In the genomic region with DNA sequence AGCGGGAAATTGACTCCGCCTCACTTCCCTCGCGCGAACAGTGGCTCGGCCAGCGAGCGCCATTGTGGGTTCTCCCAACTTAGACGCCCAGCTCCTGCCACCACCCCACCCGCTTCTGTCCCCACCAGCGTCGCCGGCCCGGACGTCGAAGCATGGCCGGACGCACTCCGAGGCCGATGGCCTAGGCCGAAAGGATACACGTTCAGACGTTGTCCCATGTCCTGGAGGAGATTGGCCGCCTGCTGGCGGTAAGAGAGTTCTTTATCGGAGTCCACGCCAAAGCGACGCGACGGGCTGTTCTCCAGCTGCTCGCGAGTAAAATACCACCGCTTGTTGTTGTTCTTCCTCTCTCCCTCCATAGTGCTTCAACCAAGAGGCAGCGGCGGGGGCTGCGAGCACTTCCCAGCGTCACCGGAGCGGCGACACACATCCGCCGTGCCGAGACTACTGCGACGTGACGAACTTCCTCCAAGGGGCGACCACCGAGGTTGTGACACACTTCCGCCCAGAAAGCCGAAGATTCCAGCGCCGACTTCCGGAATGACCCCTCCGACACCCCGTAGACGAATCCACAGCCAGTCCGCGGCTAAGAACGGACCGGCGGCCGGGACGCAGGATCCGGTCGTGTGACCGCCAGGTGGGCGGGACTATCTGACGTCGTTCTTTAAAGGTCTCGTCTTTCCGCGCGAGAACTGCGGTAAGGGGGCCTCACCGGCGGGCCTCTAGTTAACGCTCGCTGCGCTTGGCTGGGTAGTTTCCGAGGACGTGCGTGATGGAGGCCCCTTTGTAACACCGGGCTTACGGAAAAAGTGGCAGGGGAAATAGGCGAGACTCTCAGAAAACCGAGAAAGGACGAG, we compare ENCODE assay signal across 8 mouse cellular contexts. TPM values are rescaled to one million over a fixed set of nuclear protein-coding genes. Genes with fewer than 3 reads are reported as not detected.
A peak's percentile ranks its signal among the peaks of the same experiment; 100 is the strongest.
DNase-seq lines count a peak whose midpoint lies in the region; ATAC-seq lines count a peak whose summit lies in the region.

No protein-coding gene starts in this region.

- H3K27me3 ChIP-seq in hindbrain, embryonic 16.5 days (replicated peaks; ENCODE audit: control insufficient read depth, insufficient read depth, low read length) = no peaks in the 10 kb centered on the region

- peak; percentile 98 for ATAC-seq in hindbrain, embryonic 16.5 days

- no peaks in the 10 kb centered on the region for H3K9me3 ChIP-seq in hindbrain, embryonic 16.5 days (ENCODE audit: control insufficient read depth, low read length)

- peak overlapping the region; percentile 88 for H3K4me2 ChIP-seq in hindbrain, embryonic 16.5 days (ENCODE audit: low read length)

- H3K4me3 ChIP-seq in hindbrain, embryonic 16.5 days (ENCODE audit: low read length) = peak overlapping the region; percentile 75
- H3K4me3 ChIP-seq in macrophage (ENCODE audit: inconsistent target) = peak overlapping the region; percentile 90

- peak overlapping the region; percentile 84 for H3K9ac ChIP-seq in hindbrain, embryonic 16.5 days (ENCODE audit: low read depth, low read length)

- H3K79me2 ChIP-seq in macrophage (ENCODE audit: inconsistent target) = peaks cover 58% of the 10 kb centered on the region

- H3K27ac ChIP-seq in hindbrain, embryonic 16.5 days (ENCODE audit: low read depth, low read length) = peak overlapping the region; percentile 91
- H3K27ac ChIP-seq in macrophage = peak overlapping the region; percentile 85

- H3K36me3 ChIP-seq in hindbrain, embryonic 16.5 days (ENCODE audit: control insufficient read depth, insufficient read depth, low read length) = peaks cover 5% of the 10 kb centered on the region
- H3K36me3 ChIP-seq in macrophage (ENCODE audit: inconsistent target) = peaks cover 6% of the 10 kb centered on the region; the same call in 1 of the 2 replicates

- DNase-seq in WW6 (ENCODE audit: low read depth, low spot score) = peak; percentile 97
- peak; percentile 99 for DNase-seq in cerebellum, postnatal 4 days (ENCODE audit: low spot score in 2 of 2)
- peak; percentile 100 for DNase-seq in gastrocnemius, adult 18-20 months (ENCODE audit: low spot score)
- DNase-seq in left cerebral cortex, adult 18-20 months (ENCODE audit: low spot score in 2 of 2) = peak; percentile 100
- DNase-seq in right cerebral cortex, adult 18-20 months = peak; percentile 100
- peak; percentile 99 for DNase-seq in urinary bladder, postnatal 10 days (ENCODE audit: low spot score)

- H3K4me1 ChIP-seq in hindbrain, embryonic 16.5 days (ENCODE audit: control insufficient read depth, insufficient read depth, low read depth, low read length) = peaks cover 22% of the 10 kb centered on the region

- WGBS in hindbrain, embryonic 16.5 days = under 1% methylated on average over 88 of the region's 88 CpGs
- 2% methylated on average over 82 of the region's 88 CpGs for WGBS in macrophage (ENCODE audit: missing documents)

RNA-seq across cellular contexts. Expression of a gene that starts 3.2 kb away (rescaled TPM):
- 10 to 100 TPM; 21.1 to 24.3 TPM for total RNA-seq in gastrocnemius, adult 18-20 months (2021)
- polyA plus RNA-seq in hindbrain, embryonic 16.5 days (2015; fragmentation: Nextera tagmentation; extraction: Ambion mirVana) = 58.9 and 69.4 TPM in 2 replicates
- 10 to 100 TPM; 40.4 to 46.0 TPM for total RNA-seq in left cerebral cortex, adult 18-20 months (2021)
- total RNA-seq in macrophage (2018; cell fraction: chromatin; rRNA removed) = 100 to 1,000 TPM in 22 of 26 experiments, 10 to 100 TPM in 4; 92.6 to 179 (median 113) TPM
- 10 to 100 TPM; 27.8 to 44.6 (median 35.7) TPM for total RNA-seq in macrophage (2018; cell fraction: cytosol; rRNA removed)
- 100 to 1,000 TPM in 8 of 26 experiments, 10 to 100 TPM in 18; 72.7 to 126 (median 94.3) TPM for total RNA-seq in macrophage (2018; cell fraction: nucleus; rRNA removed)
- polyA plus RNA-seq in macrophage (2018) = 15.6 to 24.0 TPM (median 18.9 TPM) in 3 replicates

RNA-seq across cellular contexts. Expression of a gene that starts 3.3 kb away (rescaled TPM):
- total RNA-seq in gastrocnemius, adult 18-20 months (2021) = under 1 TPM in 1 of 2 experiments, not detected in 1; 0.91 TPM
- polyA plus RNA-seq in hindbrain, embryonic 16.5 days (2015; fragmentation: Nextera tagmentation; extraction: Ambion mirVana) = 0.30 and 0.31 TPM in 2 replicates
- not detected for total RNA-seq in left cerebral cortex, adult 18-20 months (2021)
- not detected for total RNA-seq in macrophage (2018; cell fraction: chromatin; rRNA removed)
- not detected for total RNA-seq in macrophage (2018; cell fraction: cytosol; rRNA removed)
- total RNA-seq in macrophage (2018; cell fraction: nucleus; rRNA removed) = not detected
- not detected in 3 replicates for polyA plus RNA-seq in macrophage (2018)

RNA-seq across cellular contexts. Expression of a gene that starts 33.4 kb away (rescaled TPM):
- total RNA-seq in gastrocnemius, adult 18-20 months (2021) = 10 to 100 TPM; 60.8 to 60.9 TPM
- polyA plus RNA-seq in hindbrain, embryonic 16.5 days (2015; fragmentation: Nextera tagmentation; extraction: Ambion mirVana) = 90.4 and 102 TPM in 2 replicates
- total RNA-seq in left cerebral cortex, adult 18-20 months (2021) = 10 to 100 TPM; 58.2 to 59.7 TPM
- total RNA-seq in macrophage (2018; cell fraction: chromatin; rRNA removed) = 10 to 100 TPM; 24.1 to 84.7 (median 43.2) TPM
- 10 to 100 TPM; 14.4 to 34.4 (median 22.4) TPM for total RNA-seq in macrophage (2018; cell fraction: cytosol; rRNA removed)
- total RNA-seq in macrophage (2018; cell fraction: nucleus; rRNA removed) = 10 to 100 TPM; 14.8 to 97.7 (median 33.0) TPM
- 17.8 to 41.1 TPM (median 31.9 TPM) in 3 replicates for polyA plus RNA-seq in macrophage (2018)

RNA-seq across cellular contexts. Expression of a gene that starts 42.4 kb away (rescaled TPM):
- total RNA-seq in gastrocnemius, adult 18-20 months (2021) = 10 to 100 TPM; 14.3 to 17.9 TPM
- polyA plus RNA-seq in hindbrain, embryonic 16.5 days (2015; fragmentation: Nextera tagmentation; extraction: Ambion mirVana) = 9.1 and 10.1 TPM in 2 replicates
- 10 to 100 TPM; 45.8 to 49.7 TPM for total RNA-seq in left cerebral cortex, adult 18-20 months (2021)
- total RNA-seq in macrophage (2018; cell fraction: chromatin; rRNA removed) = 1 to 10 TPM in 13 of 26 experiments, under 1 TPM in 13; 0.23 to 9.6 (median 1.00) TPM
- under 1 TPM; 0.07 to 0.91 (median 0.32) TPM for total RNA-seq in macrophage (2018; cell fraction: cytosol; rRNA removed)
- total RNA-seq in macrophage (2018; cell fraction: nucleus; rRNA removed) = 1 to 10 TPM; 1.1 to 6.8 (median 2.2) TPM
- 0.09 to 0.34 TPM (median 0.25 TPM) in 3 replicates for polyA plus RNA-seq in macrophage (2018)

Comparison
In these comparisons a context has a peak if more than half of its experiments do, and no peak if none do; other contexts are left out.
1. Peak in every context shown above with its lines: DNase-seq, ATAC-seq, H3K4me3 ChIP-seq and H3K27ac ChIP-seq.